Mouse (Mus musculus) heart, adult 2 months (tissue): ENCODE measurements around the gene Tmtc2. TPM values are rescaled to one million over a fixed set of nuclear protein-coding genes. Genes with fewer than 3 reads are reported as not detected.

Experiments used
- DNase-seq, 2 experiments: peaks; one replicate each; pipeline ENCODE4 v3.0.0; 2021
- H3K27ac ChIP-seq: fragments of 200-600 bp; 2 replicates; pipeline ENCODE4 v1.8.1; 2022
- H3K27me3 ChIP-seq: fragments of 200-500 bp; 2 replicates; pipeline ENCODE4 v1.6.1; 2012; ENCODE audit warnings: mild to moderate bottlenecking, low read length, inconsistent platforms, mixed read lengths; ENCODE audit not compliant: control insufficient read depth, insufficient read depth
- H3K36me3 ChIP-seq: fragments of 200-500 bp; 2 replicates; pipeline ENCODE4 v1.6.1; 2012; ENCODE audit warnings: low read length, inconsistent platforms; ENCODE audit not compliant: control insufficient read depth, insufficient read depth
- H3K4me1 ChIP-seq: fragments of 200-500 bp; 2 replicates; pipeline ENCODE4 v1.6.1; 2011; ENCODE audit warnings: low read length; ENCODE audit not compliant: control insufficient read depth, insufficient read depth
- H3K4me3 ChIP-seq: fragments of 200-600 bp; 2 replicates; pipeline ENCODE4 v1.8.1; 2022
- H3K79me2 ChIP-seq: fragments of 200-500 bp; replicated peaks from 2 replicates; pipeline ENCODE4 v1.6.1; 2012; ENCODE audit warnings: mild to moderate bottlenecking, inconsistent platforms, low read length, moderate library complexity, mixed read lengths; ENCODE audit not compliant: control insufficient read depth, insufficient read depth
- H3K9ac ChIP-seq: fragments of 200-500 bp; 2 replicates; pipeline ENCODE4 v1.6.1; 2012; ENCODE audit warnings: low read depth, mild to moderate bottlenecking, control low read depth, inconsistent platforms, low read length, mixed read lengths
- CTCF ChIP-seq: fragments of 200-600 bp; IDR thresholded peaks from 2 replicates; pipeline ENCODE4 v1.8.1; 2022; ENCODE audit warnings: antibody characterized with exemption, mild to moderate bottlenecking, moderate library complexity
- EP300 ChIP-seq: fragments of 200-500 bp; IDR thresholded peaks from 2 replicates; pipeline ENCODE4 v1.6.1; 2011; ENCODE audit warnings: low read depth, low read length, control low read depth; ENCODE audit not compliant: insufficient read depth
- POLR2A ChIP-seq: fragments of 200-500 bp; IDR thresholded peaks from 2 replicates; pipeline ENCODE4 v1.6.1; 2011; ENCODE audit warnings: mild to moderate bottlenecking, low read depth, low read length, control low read depth; ENCODE audit not compliant: insufficient read depth
- WGBS: fragments of 180-500 bp; shearing (Covaris S2); methylation state at CpG from one replicate; pipeline ENCODE4 v1.1.7; 2018; 5-methylcytosine and 5-hydroxymethylcytosine counted together
- intact Hi-C: fragments of 180-260 bp; cut with DNase I; formaldehyde crosslinking; loops from one replicate; pipeline ENCODE4 v1.15.1; 2025
- polyA plus RNA-seq: library from polyadenylated mRNA; depleted of rRNA; stranded (reverse); fragments of >200 nt; gene quantifications from 2 replicates; pipeline ENCODE4 v1.2.3, GENCODE M21; 2012
- total RNA-seq, 2 experiments: library from RNA; stranded (reverse); gene quantifications; 2 replicates each; pipeline ENCODE4 v1.2.3; 2021

The Tmtc2 gene
- total and polyA plus RNA-seq, 3 experiments = 2.6 to 4.4 (median 4.4) TPM

DNA sequence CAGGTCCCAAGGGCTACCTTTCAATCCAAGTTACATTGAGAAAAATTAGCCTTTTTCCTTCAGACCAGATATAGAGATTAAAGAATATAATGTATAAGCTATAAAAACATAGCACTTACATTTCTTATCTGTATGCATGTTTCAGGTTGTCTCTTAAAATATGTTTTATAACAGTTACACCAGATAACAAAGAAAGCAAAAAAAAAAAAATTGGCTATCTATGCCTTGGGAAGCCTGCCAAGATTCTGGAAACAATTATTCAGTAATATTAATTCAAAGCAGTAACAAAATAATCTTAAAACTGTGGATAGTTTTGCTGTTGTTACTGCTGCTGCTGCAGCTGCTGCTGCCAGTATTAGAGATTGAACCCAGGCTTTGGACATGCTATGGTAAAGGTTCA is 13.9 kb upstream of the Tmtc2 start:
- Histone ChIP-seq H3K36me3 (no peaks in the 10 kb centered on the region), H3K4me3 (no peak overlapping the region), H3K9ac (no peak overlapping the region), H3K27me3 (no peaks in the 10 kb centered on the region), H3K27ac (no peak overlapping the region), H3K4me1 (no peaks in the 10 kb centered on the region), H3K79me2 (no peaks in the 10 kb centered on the region)
- no peak for TF ChIP-seq CTCF
- TF ChIP-seq POLR2A = no peak
- no peak for TF ChIP-seq EP300
- intact Hi-C loops = no loop called here
- DNase-seq = no peak

DNA sequence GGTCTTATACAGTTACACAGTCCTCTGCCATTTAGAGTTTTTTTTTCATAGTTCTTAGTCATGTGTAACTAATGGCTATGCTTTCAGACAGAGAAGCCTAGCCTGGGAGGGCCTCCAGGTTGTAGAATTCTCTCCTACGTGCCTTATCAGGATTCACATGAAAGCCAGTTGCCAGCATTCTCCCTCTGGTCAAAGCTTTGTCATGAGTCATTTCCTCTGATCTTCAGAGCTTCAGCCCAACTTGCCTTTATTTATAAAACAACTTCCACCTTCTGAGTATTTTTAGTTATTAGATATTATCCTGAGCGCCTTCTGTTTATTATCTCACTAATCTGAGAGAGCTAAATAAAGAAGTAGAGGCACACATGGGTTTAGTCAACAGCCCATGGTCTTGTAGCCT is 5.1 kb upstream of the Tmtc2 start:
- intact Hi-C loops = loop anchor here (5.0 to 10.0 kb wide), 2 partner anchors 435 to 1597 kb away; no protein-coding TSS in a partner anchor
- Histone ChIP-seq H3K36me3 (peaks cover 3% of the 10 kb centered on the region), H3K9ac (no peak overlapping the region), H3K27me3 (no peaks in the 10 kb centered on the region), H3K4me3 (no peak overlapping the region), H3K27ac (peak overlapping the region; percentile 64), H3K79me2 (no peaks in the 10 kb centered on the region), H3K4me1 (peaks cover 2% of the 10 kb centered on the region)
- peak in 1 of 2 experiments; percentile 26 for DNase-seq
- 7% methylated on average over 2 of the region's 2 CpGs for WGBS
- TF ChIP-seq POLR2A (0 out of 2 replicates have a peak, but pooled peaks have one; percentile 29), EP300 (0 out of 2 replicates have a peak, but pooled peaks have one; percentile 40), CTCF (no peak)

DNA sequence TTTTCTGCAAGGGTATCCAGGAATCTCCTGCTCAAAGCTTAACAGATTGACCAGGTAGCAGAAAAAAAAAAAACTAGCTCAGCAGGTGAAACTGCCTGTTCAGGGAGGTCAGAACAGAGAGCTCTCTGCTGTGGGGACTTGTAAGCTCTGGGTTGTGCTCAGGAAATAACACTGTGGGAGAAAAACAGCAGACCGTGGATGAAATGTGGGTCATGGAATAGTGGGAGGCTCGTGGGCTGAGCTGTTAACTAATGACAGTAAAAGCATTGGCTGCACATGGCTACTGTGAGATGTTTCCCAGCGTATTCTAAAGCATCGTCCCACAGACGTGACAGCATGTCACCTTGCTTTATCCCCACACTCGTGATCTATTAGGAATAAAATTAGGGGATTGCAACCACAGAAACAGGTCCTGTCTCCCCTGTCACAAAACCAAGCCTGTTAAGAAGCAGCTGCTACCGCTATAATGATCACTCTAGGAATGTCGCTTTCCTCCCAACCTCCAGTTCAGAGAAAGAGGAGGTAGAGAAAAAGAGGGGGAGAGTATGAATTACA is 4.1 kb upstream of the Tmtc2 start:
- WGBS = 72% methylated on average over 8 of the region's 8 CpGs
- intact Hi-C loops = loop anchor here (5.0 to 10.0 kb wide), 2 partner anchors 434 to 1596 kb away; no protein-coding TSS in a partner anchor
- H3K27me3 ChIP-seq = no peaks in the 10 kb centered on the region

DNA sequence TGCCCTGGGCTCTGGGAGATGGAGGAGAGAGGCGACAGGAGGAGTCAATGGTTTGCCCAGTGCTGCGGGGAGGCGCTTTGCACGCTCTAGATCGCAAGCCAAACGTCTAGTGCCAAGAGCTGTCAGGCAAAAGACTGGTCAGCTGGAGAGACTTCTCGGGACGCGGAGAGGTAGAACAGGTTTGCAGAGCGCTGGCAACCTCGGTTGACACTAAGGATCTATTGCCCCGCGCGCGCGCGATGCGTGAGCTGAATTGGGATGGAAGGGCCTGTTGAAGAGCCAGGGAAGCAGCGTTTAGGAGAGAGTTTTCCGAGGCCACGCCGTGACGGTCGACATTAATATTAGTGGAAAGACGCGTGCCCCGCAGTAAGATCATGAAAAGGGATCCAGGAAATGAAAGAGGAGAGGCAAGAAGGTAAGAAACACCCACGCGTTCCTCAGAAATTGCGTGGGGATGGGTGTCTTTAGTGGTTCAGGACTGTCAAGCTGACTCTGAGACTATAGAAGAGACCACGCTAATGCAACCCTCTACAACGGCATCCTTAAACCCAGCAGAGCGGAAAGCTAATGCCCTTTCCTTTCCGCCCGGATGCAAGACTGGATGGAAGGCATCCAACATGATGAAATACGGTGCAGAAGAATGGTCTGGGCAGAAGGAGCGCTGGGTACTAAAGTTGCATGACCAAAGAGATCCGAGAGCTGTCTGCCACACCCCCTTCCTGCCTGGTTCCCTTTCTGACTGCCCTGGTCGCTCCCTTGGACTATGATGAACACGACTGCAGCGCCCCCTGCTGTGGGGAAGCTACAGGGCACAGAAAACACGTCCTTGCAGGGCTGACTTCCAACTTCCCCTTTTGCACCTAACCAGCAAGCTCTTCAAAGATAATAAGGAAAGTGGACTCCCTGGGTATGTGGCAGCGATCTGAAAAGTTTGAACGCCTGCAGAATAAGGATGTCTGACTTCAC is 727 bp upstream of the Tmtc2 start:
- H3K79me2 ChIP-seq = no peaks in the 10 kb centered on the region
- H3K27ac ChIP-seq = peak overlapping the region; percentile 79
- H3K9ac ChIP-seq = peak overlapping the region; percentile 18; the same call in 1 of the 2 replicates
- intact Hi-C loops = loop anchor here (2.0 to 10.0 kb wide), 4 partner anchors 74 to 1593 kb away; no protein-coding TSS in a partner anchor
- peak overlapping the region; percentile 79 for H3K4me3 ChIP-seq
- peak; percentile 96 for TF ChIP-seq EP300
- no peak; the same call in 1 of the 2 replicates for TF ChIP-seq CTCF
- peak; percentile 31; the same call in 1 of the 2 replicates for TF ChIP-seq POLR2A
- no peaks in the 10 kb centered on the region for H3K27me3 ChIP-seq
- H3K4me1 ChIP-seq = peaks cover 1% of the 10 kb centered on the region
- under 1% methylated on average over 44 of the region's 44 CpGs for WGBS
- H3K36me3 ChIP-seq = peaks cover 3% of the 10 kb centered on the region
- DNase-seq = peak; percentile 90 to 93

More for the DNA sequence above, 4.1 kb upstream of the Tmtc2 start:
- TF ChIP-seq POLR2A = no peak
- TF ChIP-seq CTCF = no peak
- no peak for TF ChIP-seq EP300
- Histone ChIP-seq H3K4me1 (peaks cover 2% of the 10 kb centered on the region), H3K4me3 (no peak overlapping the region), H3K79me2 (no peaks in the 10 kb centered on the region), H3K27ac (peak overlapping the region; percentile 7; the same call in 1 of the 2 replicates), H3K36me3 (peaks cover 3% of the 10 kb centered on the region), H3K9ac (no peak overlapping the region)
- DNase-seq = no peak

DNA sequence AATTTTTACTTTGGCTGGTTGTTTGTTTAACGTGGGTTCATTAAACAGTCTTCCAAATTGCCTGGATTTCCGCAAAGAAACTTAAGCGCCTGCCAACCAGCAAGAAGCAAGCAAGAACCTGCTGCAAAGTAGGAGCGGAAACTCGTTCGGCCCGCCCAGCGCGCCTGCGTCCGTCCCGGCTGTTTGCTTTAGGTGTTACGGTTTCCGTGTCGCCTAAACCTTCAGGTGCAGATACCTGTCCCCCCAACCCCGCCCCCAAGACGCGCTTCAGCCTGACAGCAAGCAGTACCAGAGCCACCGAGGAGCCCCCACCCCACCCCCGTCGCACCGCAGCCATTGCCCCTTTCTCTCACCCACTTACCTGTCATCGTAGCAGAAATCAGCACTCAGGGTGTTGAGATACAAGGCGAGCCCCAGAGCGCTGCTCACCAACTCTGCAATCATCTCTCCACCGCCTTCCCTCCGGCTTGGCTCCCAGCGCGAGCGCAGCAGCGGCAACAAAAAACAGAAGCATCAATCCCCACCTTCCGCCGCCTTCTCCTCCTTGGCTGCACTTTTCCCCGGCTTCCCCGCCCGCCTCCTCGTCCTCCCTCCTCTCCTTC is 844 bp downstream of the Tmtc2 start:
- H3K79me2 ChIP-seq = no peaks in the 10 kb centered on the region
- DNase-seq = peak; percentile 36 to 57
- WGBS = 2% methylated on average over 37 of the region's 37 CpGs
- no peaks in the 10 kb centered on the region; the same call in 1 of the 2 replicates for H3K36me3 ChIP-seq
- no peaks in the 10 kb centered on the region for H3K27me3 ChIP-seq
- H3K9ac ChIP-seq = peak overlapping the region; percentile 68
- peak overlapping the region; percentile 79 for H3K27ac ChIP-seq
- no peak for TF ChIP-seq EP300
- TF ChIP-seq CTCF = no peak
- TF ChIP-seq POLR2A = no peak
- intact Hi-C loops = loop anchor here (5.0 to 10.0 kb wide), 2 partner anchors 196 to 429 kb away; no protein-coding TSS in a partner anchor
- H3K4me3 ChIP-seq = peak overlapping the region; percentile 79
- H3K4me1 ChIP-seq = peaks cover 1% of the 10 kb centered on the region
